Mouse (Mus musculus) forebrain, embryonic 16.5 days (tissue): ENCODE measurements around the gene Snx8. TPM values are rescaled to one million over a fixed set of nuclear protein-coding genes. Genes with fewer than 3 reads are reported as not detected.

Source experiments
- ATAC-seq: fragments of 200-750 bp; cut with Nextera tagmentation; 2 replicates; pipeline ENCODE4 v1.8.0; 2017; ENCODE audit warnings: mild to moderate bottlenecking, moderate library complexity
- H3K27ac ChIP-seq: fragments of 300-500 bp; sonication (generic); 2 replicates; pipeline ENCODE4 v1.5.1; 2014; ENCODE audit warnings: low read length, control low read depth
- H3K27me3 ChIP-seq: fragments of 300-500 bp; sonication (generic); replicated peaks from 2 replicates; pipeline ENCODE4 v1.6.1; 2014; ENCODE audit warnings: low read length; ENCODE audit not compliant: control insufficient read depth, insufficient read depth
- H3K36me3 ChIP-seq: fragments of 300-500 bp; sonication (generic); 2 replicates; pipeline ENCODE4 v1.6.1; 2014; ENCODE audit not compliant: control insufficient read depth, insufficient read depth
- H3K4me1 ChIP-seq: fragments of 300-500 bp; sonication (generic); replicated peaks from 2 replicates; pipeline ENCODE4 v1.6.1; 2014; ENCODE audit warnings: low read length; ENCODE audit not compliant: control insufficient read depth, insufficient read depth
- H3K4me2 ChIP-seq: fragments of 300-500 bp; sonication (generic); 2 replicates; pipeline ENCODE4 v1.6.1; 2014; ENCODE audit warnings: mild to moderate bottlenecking, low read length, control low read depth
- H3K4me3 ChIP-seq: fragments of 300-500 bp; sonication (generic); replicated peaks from 2 replicates; pipeline ENCODE4 v1.5.1; 2014; ENCODE audit warnings: mild to moderate bottlenecking, low read length, control low read depth
- H3K9ac ChIP-seq: fragments of 300-500 bp; sonication (generic); replicated peaks from 2 replicates; pipeline ENCODE4 v1.6.1; 2014; ENCODE audit warnings: low read depth, low read length, control low read depth
- H3K9me3 ChIP-seq: fragments of 300-500 bp; sonication (generic); 2 replicates; pipeline ENCODE4 v1.6.1; 2016; ENCODE audit warnings: low read length; ENCODE audit not compliant: control insufficient read depth
- WGBS: fragments of 180-500 bp; shearing (Covaris S2); extraction: QIAGEN DNeasy Blood & Tissue Kit; methylation state at CpG from one replicate; pipeline ENCODE4 v1.1.7; 2014; 5-methylcytosine and 5-hydroxymethylcytosine counted together
- polyA plus RNA-seq: library from polyadenylated mRNA; unstranded; fragments of >200 nt; fragmentation: Nextera tagmentation; extraction: Ambion mirVana; gene quantifications from 2 replicates; pipeline ENCODE4 v1.2.1, GENCODE M21; 2015

Snx8 gene
- polyA plus RNA-seq, 1 experiment from 2014 or later = 24.1 TPM

- no peak for ATAC-seq
- no peaks in the 10 kb centered on the region for H3K4me1 ChIP-seq
- no peak overlapping the region for H3K4me3 ChIP-seq
- no peaks in the 10 kb centered on the region for H3K27me3 ChIP-seq
- H3K4me2 ChIP-seq = no peak overlapping the region
- H3K27ac ChIP-seq = no peak overlapping the region
- no peak overlapping the region for H3K9ac ChIP-seq
- no peaks in the 10 kb centered on the region for H3K36me3 ChIP-seq
- 0 out of 2 replicates have a peak, but pooled peaks cover 2% of the 10 kb centered on the region for H3K9me3 ChIP-seq
Measured at GRCm38 (mm10) chr5:140408801-140409200, 19.7 kb upstream of the Snx8 start.

GRCm38 (mm10) chr5:140406666-140407065, 17.6 kb upstream of the Snx8 start:
- H3K27ac ChIP-seq = no peak overlapping the region
- H3K36me3 ChIP-seq = no peaks in the 10 kb centered on the region
- no peak overlapping the region for H3K4me2 ChIP-seq
- 0 out of 2 replicates have a peak, but pooled peaks cover 2% of the 10 kb centered on the region for H3K9me3 ChIP-seq
- no peak for ATAC-seq
- WGBS = 83% methylated on average over 6 of the region's 6 CpGs
- no peak overlapping the region for H3K4me3 ChIP-seq
- H3K27me3 ChIP-seq = no peaks in the 10 kb centered on the region
- H3K9ac ChIP-seq = no peak overlapping the region
- no peaks in the 10 kb centered on the region for H3K4me1 ChIP-seq

GRCm38 (mm10) chr5:140405126-140405525, 16.1 kb upstream of the Snx8 start:
- no peaks in the 10 kb centered on the region for H3K36me3 ChIP-seq
- H3K9ac ChIP-seq = no peak overlapping the region
- H3K4me3 ChIP-seq = no peak overlapping the region
- no peak overlapping the region for H3K4me2 ChIP-seq
- H3K4me1 ChIP-seq = no peaks in the 10 kb centered on the region
- H3K9me3 ChIP-seq = 0 out of 2 replicates have a peak, but pooled peaks cover 2% of the 10 kb centered on the region
- no peak overlapping the region for H3K27ac ChIP-seq
- 81% methylated on average over 6 of the region's 6 CpGs for WGBS
- no peak for ATAC-seq
- H3K27me3 ChIP-seq = no peaks in the 10 kb centered on the region

- no peaks in the 10 kb centered on the region for H3K4me1 ChIP-seq
- no peaks in the 10 kb centered on the region for H3K27me3 ChIP-seq
Measured at GRCm38 (mm10) chr5:140402640-140403270, 13.7 kb upstream of the Snx8 start.

GRCm38 (mm10) chr5:140396166-140396940, 7.3 kb upstream of the Snx8 start:
- Histone ChIP-seq H3K4me1 (no peaks in the 10 kb centered on the region), H3K4me3 (no peak overlapping the region), H3K9ac (no peak overlapping the region), H3K36me3 (no peaks in the 10 kb centered on the region), H3K4me2 (no peak overlapping the region), H3K9me3 (no peaks in the 10 kb centered on the region), H3K27ac (no peak overlapping the region), H3K27me3 (0 out of 2 replicates have a peak, but pooled peaks cover 2% of the 10 kb centered on the region)
- no peak for ATAC-seq
- WGBS = 67% methylated on average over 8 of the region's 8 CpGs

More at GRCm38 (mm10) chr5:140402640-140403270, 13.7 kb upstream of the Snx8 start:
- no peak overlapping the region for H3K4me3 ChIP-seq
- no peak overlapping the region for H3K9ac ChIP-seq
- no peaks in the 10 kb centered on the region for H3K9me3 ChIP-seq
- 86% methylated on average over 4 of the region's 4 CpGs for WGBS
- no peak overlapping the region for H3K27ac ChIP-seq
- no peak overlapping the region for H3K4me2 ChIP-seq
- no peaks in the 10 kb centered on the region for H3K36me3 ChIP-seq
- no peak for ATAC-seq

GRCm38 (mm10) chr5:140392701-140393100, 3.6 kb upstream of the Snx8 start:
- no peaks in the 10 kb centered on the region for H3K9me3 ChIP-seq
- no peak overlapping the region for H3K27ac ChIP-seq
- peaks cover 13% of the 10 kb centered on the region for H3K4me1 ChIP-seq
- 91% methylated on average over 3 of the region's 3 CpGs for WGBS
- 0 out of 2 replicates have a peak, but pooled peaks cover 2% of the 10 kb centered on the region for H3K27me3 ChIP-seq
- H3K4me2 ChIP-seq = no peak overlapping the region
- H3K9ac ChIP-seq = no peak overlapping the region
- H3K36me3 ChIP-seq = no peaks in the 10 kb centered on the region
- no peak overlapping the region for H3K4me3 ChIP-seq
- ATAC-seq = no peak

- H3K36me3 ChIP-seq = no peaks in the 10 kb centered on the region
- 93% methylated on average over 5 of the region's 5 CpGs for WGBS
- H3K9ac ChIP-seq = no peak overlapping the region
- no peak for ATAC-seq
- H3K4me3 ChIP-seq = no peak overlapping the region
- H3K27me3 ChIP-seq = 0 out of 2 replicates have a peak, but pooled peaks cover 2% of the 10 kb centered on the region
- no peak overlapping the region for H3K4me2 ChIP-seq
- no peak overlapping the region for H3K27ac ChIP-seq
- H3K4me1 ChIP-seq = peaks cover 14% of the 10 kb centered on the region
- no peaks in the 10 kb centered on the region for H3K9me3 ChIP-seq
Measured at GRCm38 (mm10) chr5:140391981-140392380, 2.9 kb upstream of the Snx8 start.

GRCm38 (mm10) chr5:140391435-140391834, 2.4 kb upstream of the Snx8 start:
- H3K27ac ChIP-seq = no peak overlapping the region
- no peaks in the 10 kb centered on the region for H3K9me3 ChIP-seq
- no peak overlapping the region for H3K9ac ChIP-seq
- ATAC-seq = no peak
- H3K36me3 ChIP-seq = no peaks in the 10 kb centered on the region
- H3K4me1 ChIP-seq = peaks cover 14% of the 10 kb centered on the region
- 84% methylated on average over 1 of the region's 1 CpGs for WGBS
- no peak overlapping the region for H3K4me3 ChIP-seq
- no peak overlapping the region for H3K4me2 ChIP-seq
- H3K27me3 ChIP-seq = 0 out of 2 replicates have a peak, but pooled peaks cover 2% of the 10 kb centered on the region

- 54% methylated on average over 3 of the region's 3 CpGs for WGBS
- Histone ChIP-seq H3K4me2 (peak overlapping the region; percentile 94), H3K36me3 (no peaks in the 10 kb centered on the region), H3K4me3 (peak overlapping the region; percentile 74), H3K27ac (no peak overlapping the region), H3K9me3 (no peaks in the 10 kb centered on the region), H3K9ac (no peak overlapping the region), H3K4me1 (peaks cover 14% of the 10 kb centered on the region), H3K27me3 (0 out of 2 replicates have a peak, but pooled peaks cover 2% of the 10 kb centered on the region)
- no peak for ATAC-seq
Measured at GRCm38 (mm10) chr5:140389647-140390046, 585 bp upstream of the Snx8 start.
